In genomic region chr8:106063046-106063445, GRCm38 (mm10) we compare ENCODE assay signal across 25 mouse cellular contexts. TPM values are rescaled to one million over a fixed set of nuclear protein-coding genes. Genes with fewer than 3 reads are reported as not detected.
A peak's percentile ranks its signal among the peaks of the same experiment; 100 is the strongest.
DNase-seq lines count a peak whose midpoint lies in the region; ATAC-seq and TF ChIP-seq lines count a peak whose summit lies in the region.
"Had no signal": no experiment of that assay in that cellular context is flagged by ENCODE, and none has a peak within 500 bp of the region (broad histone marks: within the 10 kb centered on the region; RNA-seq: fewer than 3 reads in every experiment).

No protein-coding gene starts in this region.

- TF ChIP-seq RAD21 in MEL (IDR thresholded peaks at IDR 0.05; ENCODE audit: low read depth, low read length), result no peak

- WGBS in intestine, embryonic 16.5 days, result 96% methylated on average over 7 of the region's 7 CpGs
- WGBS in intestine, embryonic 15.5 days, result 95% methylated on average over 7 of the region's 7 CpGs
- WGBS in liver, embryonic 15.5 days (ENCODE audit: insufficient replicate concordance), result 42% methylated on average over 7 of the region's 7 CpGs
- 96% methylated on average over 7 of the region's 7 CpGs for WGBS in hindbrain, embryonic 11.5 days
- 97% methylated on average over 7 of the region's 7 CpGs for WGBS in forebrain, embryonic 13.5 days

- 0 out of 2 replicates have a peak overlapping the region, but pooled peaks have one; percentile 1 for H3K4me2 ChIP-seq in intestine, embryonic 16.5 days (ENCODE audit: low read depth, low read length)
- no peak overlapping the region for H3K4me2 ChIP-seq in intestine, embryonic 15.5 days (replicated peaks)
- peak overlapping the region; percentile 76 for H3K4me2 ChIP-seq in liver, embryonic 15.5 days
- H3K4me2 ChIP-seq in hindbrain, embryonic 11.5 days (replicated peaks; ENCODE audit: low read depth, low read length), result no peak overlapping the region
- no peak overlapping the region for H3K4me2 ChIP-seq in forebrain, embryonic 13.5 days
- H3K4me2 ChIP-seq: hindbrain, embryonic 13.5 days; limb, embryonic 12.5 days; neural tube, embryonic 12.5 days had no signal

- no peak overlapping the region for H3K4me3 ChIP-seq in intestine, embryonic 16.5 days (ENCODE audit: low read length)
- no peak overlapping the region for H3K4me3 ChIP-seq in intestine, embryonic 15.5 days (replicated peaks)
- H3K4me3 ChIP-seq in MEL (ENCODE audit: control insufficient read depth in 1 of 2, insufficient read depth in 1 of 2, low read depth in 2 of 2, low read length in 2 of 2), result peak overlapping the region in 1 of 2 experiments; percentile 34; a peak in 2 of 4 replicates
- H3K4me3 ChIP-seq in liver, embryonic 15.5 days (replicated peaks), result no peak overlapping the region
- no peak overlapping the region for H3K4me3 ChIP-seq in hindbrain, embryonic 11.5 days (ENCODE audit: low read depth, low read length)
- H3K4me3 ChIP-seq in layer of hippocampus, adult 2 months, result no peak overlapping the region
- no peak overlapping the region for H3K4me3 ChIP-seq in forebrain, embryonic 13.5 days
- H3K4me3 ChIP-seq: embryonic facial prominence, embryonic 10.5 days; hindbrain, embryonic 13.5 days; limb, embryonic 12.5 days; neural tube, embryonic 12.5 days had no signal

- H3K27me3 ChIP-seq in intestine, embryonic 16.5 days (replicated peaks; ENCODE audit: control insufficient read depth, insufficient read depth, low read length), result no peaks in the 10 kb centered on the region
- no peaks in the 10 kb centered on the region for H3K27me3 ChIP-seq in intestine, embryonic 15.5 days (replicated peaks)
- H3K27me3 ChIP-seq in MEL (ENCODE audit: control insufficient read depth in 1 of 2, insufficient read depth in 2 of 2, low read length in 2 of 2), result no peaks in the 10 kb centered on the region
- H3K27me3 ChIP-seq in liver, embryonic 15.5 days, result no peaks in the 10 kb centered on the region
- no peaks in the 10 kb centered on the region for H3K27me3 ChIP-seq in hindbrain, embryonic 11.5 days (ENCODE audit: control insufficient read depth, insufficient read depth, low read length)
- H3K27me3 ChIP-seq in forebrain, embryonic 13.5 days, result no peaks in the 10 kb centered on the region
- H3K27me3 ChIP-seq: hindbrain, embryonic 13.5 days; limb, embryonic 12.5 days; neural tube, embryonic 12.5 days had no signal

- peak; percentile 35 to 40; a peak in 2 of 4 replicates for TF ChIP-seq EP300 in MEL (IDR thresholded peaks at IDR 0.05; ENCODE audit: low read depth in 1 of 2, low read length in 2 of 2)

- peak; percentile 71 for DNase-seq in MEL (ENCODE audit: low read depth, low spot score)
- no peak for DNase-seq in hindbrain, embryonic 11.5 days (ENCODE audit: low spot score)
- DNase-seq in layer of hippocampus, adult 2 months (ENCODE audit: low spot score in 2 of 2), result no peak
- DNase-seq: adrenal gland, adult 8-10 months; cerebellum, adult 11-12 months; cerebellum, postnatal 25 days; gastrocnemius, postnatal 14 days; kidney, adult 18-20 months; kidney, postnatal 25 days; layer of hippocampus, adult 9-11 months; right cerebral cortex, postnatal 14 days had no signal

- H3K79me2 ChIP-seq in MEL (ENCODE audit: control insufficient read depth, insufficient read depth, low read length, poor library complexity), result peaks cover 69% of the 10 kb centered on the region

- no peak overlapping the region for H3K27ac ChIP-seq in intestine, embryonic 16.5 days (ENCODE audit: low read length)
- H3K27ac ChIP-seq in intestine, embryonic 15.5 days, result no peak overlapping the region
- H3K27ac ChIP-seq in MEL (ENCODE audit: control insufficient read depth, low read depth, low read length), result peak overlapping the region; percentile 8
- peak overlapping the region; percentile 46; the same call in 1 of the 2 replicates for H3K27ac ChIP-seq in liver, embryonic 15.5 days (replicated peaks)
- H3K27ac ChIP-seq in hindbrain, embryonic 11.5 days (ENCODE audit: low read depth, low read length), result no peak overlapping the region
- no peak overlapping the region for H3K27ac ChIP-seq in layer of hippocampus, adult 2 months
- H3K27ac ChIP-seq in forebrain, embryonic 13.5 days, result no peak overlapping the region
- H3K27ac ChIP-seq: embryonic facial prominence, embryonic 10.5 days; hindbrain, embryonic 13.5 days; limb, embryonic 12.5 days; neural tube, embryonic 12.5 days had no signal

- no peak overlapping the region for H3K9ac ChIP-seq in intestine, embryonic 16.5 days (ENCODE audit: low read depth, low read length)
- H3K9ac ChIP-seq in intestine, embryonic 15.5 days, result no peak overlapping the region
- H3K9ac ChIP-seq in MEL (ENCODE audit: control insufficient read depth, low read depth, low read length, poor library complexity, severe bottlenecking), result no peak overlapping the region
- H3K9ac ChIP-seq in liver, embryonic 15.5 days, result no peak overlapping the region
- H3K9ac ChIP-seq in hindbrain, embryonic 11.5 days (ENCODE audit: low read depth, low read length), result no peak overlapping the region
- no peak overlapping the region for H3K9ac ChIP-seq in forebrain, embryonic 13.5 days
- H3K9ac ChIP-seq: hindbrain, embryonic 13.5 days; limb, embryonic 12.5 days; neural tube, embryonic 12.5 days had no signal

- H3K9me3 ChIP-seq in intestine, embryonic 16.5 days (ENCODE audit: control insufficient read depth, low read length), result no peaks in the 10 kb centered on the region
- H3K9me3 ChIP-seq in intestine, embryonic 15.5 days, result no peaks in the 10 kb centered on the region
- no peaks in the 10 kb centered on the region for H3K9me3 ChIP-seq in MEL (replicated peaks; ENCODE audit: insufficient read depth, low read length)
- H3K9me3 ChIP-seq in liver, embryonic 15.5 days (replicated peaks), result no peaks in the 10 kb centered on the region
- H3K9me3 ChIP-seq in hindbrain, embryonic 11.5 days (ENCODE audit: control insufficient read depth, low read length), result no peaks in the 10 kb centered on the region
- no peaks in the 10 kb centered on the region for H3K9me3 ChIP-seq in forebrain, embryonic 13.5 days (replicated peaks)
- H3K9me3 ChIP-seq: embryonic facial prominence, embryonic 10.5 days; hindbrain, embryonic 13.5 days; limb, embryonic 12.5 days; neural tube, embryonic 12.5 days had no signal

- H3K36me3 ChIP-seq in intestine, embryonic 16.5 days (ENCODE audit: control insufficient read depth, insufficient read depth, low read length), result no peaks in the 10 kb centered on the region
- no peaks in the 10 kb centered on the region for H3K36me3 ChIP-seq in intestine, embryonic 15.5 days
- H3K36me3 ChIP-seq in MEL (ENCODE audit: control insufficient read depth in 1 of 2, insufficient read depth in 2 of 2, low read length in 2 of 2), result peaks cover 0 to 44% of the 10 kb centered on the region in 2 experiments; a peak in 2 of 4 replicates
- no peaks in the 10 kb centered on the region for H3K36me3 ChIP-seq in liver, embryonic 15.5 days (replicated peaks)
- H3K36me3 ChIP-seq in hindbrain, embryonic 11.5 days (ENCODE audit: control insufficient read depth, insufficient read depth, low read length), result no peaks in the 10 kb centered on the region
- no peaks in the 10 kb centered on the region for H3K36me3 ChIP-seq in forebrain, embryonic 13.5 days (ENCODE audit: poor library complexity, severe bottlenecking)
- H3K36me3 ChIP-seq: hindbrain, embryonic 13.5 days; neural tube, embryonic 12.5 days had no signal

- peaks cover 15% of the 10 kb centered on the region for H3K4me1 ChIP-seq in intestine, embryonic 16.5 days (ENCODE audit: control insufficient read depth, insufficient read depth, low read length)
- peaks cover 12% of the 10 kb centered on the region for H3K4me1 ChIP-seq in intestine, embryonic 15.5 days (replicated peaks)
- peaks cover 9 to 18% of the 10 kb centered on the region in 2 experiments for H3K4me1 ChIP-seq in MEL (ENCODE audit: control insufficient read depth in 1 of 2, insufficient read depth in 2 of 2, low read length in 2 of 2)
- peaks cover 43% of the 10 kb centered on the region for H3K4me1 ChIP-seq in liver, embryonic 15.5 days (replicated peaks)
- H3K4me1 ChIP-seq in hindbrain, embryonic 11.5 days (replicated peaks; ENCODE audit: control insufficient read depth, insufficient read depth, low read length), result no peaks in the 10 kb centered on the region
- H3K4me1 ChIP-seq in forebrain, embryonic 13.5 days, result peaks cover 32% of the 10 kb centered on the region

- TF ChIP-seq POLR2A in MEL (IDR thresholded peaks at IDR 0.05; ENCODE audit: control insufficient read depth in 1 of 2, insufficient read depth in 1 of 2, low read depth in 1 of 2, low read length in 2 of 2, poor library complexity in 1 of 2), result no peak; a peak in 1 of 4 replicates

- no peak for TF ChIP-seq CTCF in MEL (IDR thresholded peaks at IDR 0.05 in 2 of 3, conservative IDR thresholded peaks at IDR 0.05 in 1 of 3; ENCODE audit: control insufficient read depth in 1 of 3, insufficient read depth in 1 of 3, low read depth in 2 of 3, low read length in 3 of 3, poor library complexity in 1 of 3, severe bottlenecking in 1 of 3)
- no peak for TF ChIP-seq CTCF in layer of hippocampus, adult 2 months (conservative IDR thresholded peaks at IDR 0.05)

- no peak for ATAC-seq in intestine, embryonic 16.5 days
- no peak for ATAC-seq in intestine, embryonic 15.5 days
- no peak for ATAC-seq in liver, embryonic 15.5 days (ENCODE audit: insufficient read depth)
- peak; percentile 25; the same call in 1 of the 2 replicates for ATAC-seq in neutrophil, adult 5-6 weeks (ENCODE audit: extremely low read depth, insufficient number of reproducible peaks, low FRiP score, poor library complexity, severe bottlenecking)
- ATAC-seq in hindbrain, embryonic 11.5 days (ENCODE audit: low FRiP score), result no peak
- ATAC-seq in forebrain, embryonic 13.5 days, result no peak

RNA-seq across cellular contexts. Expression of gene Nfatc3, which starts 4.4 kb away (rescaled TPM):
- polyA plus RNA-seq in intestine, embryonic 16.5 days (2015; fragmentation: Nextera tagmentation; extraction: Ambion mirVana), result 4.0 and 4.5 TPM in 2 replicates
- 6.0 and 6.2 TPM in 2 replicates for polyA plus RNA-seq in intestine, embryonic 15.5 days (2015; fragmentation: Nextera tagmentation; extraction: Ambion mirVana)
- 14.4 and 16.9 TPM in 2 replicates for total RNA-seq in MEL (2012; rRNA removed)
- polyA plus RNA-seq in MEL (2012; ENCODE audit: insufficient read depth in 1 of 2, insufficient read length in 2 of 2, low read depth in 1 of 2, low replicate concordance in 2 of 2, missing spikeins in 1 of 2), result 10 to 100 TPM; 50.2 to 59.3 TPM
- 2.6 and 3.0 TPM in 2 replicates for polyA plus RNA-seq in liver, embryonic 15.5 days (2015; fragmentation: Nextera tagmentation; extraction: Ambion mirVana)
- 104 and 107 TPM in 2 replicates for total RNA-seq in neutrophil, adult 5-6 weeks (2017)
- polyA plus RNA-seq in hindbrain, embryonic 11.5 days (2014; fragmentation: Nextera tagmentation; extraction: Ambion mirVana), result 4.2 and 8.1 TPM in 2 replicates
- 10 to 100 TPM; 12.4 to 12.7 TPM for total RNA-seq in layer of hippocampus, adult 2 months (2021)
- polyA plus RNA-seq in forebrain, embryonic 13.5 days (2015; fragmentation: Nextera tagmentation; extraction: Ambion mirVana), result 5.2 TPM in 2 replicates

RNA-seq across cellular contexts. Expression of gene Ddx28, which starts 51.4 kb away (rescaled TPM):
- 13.7 and 15.1 TPM in 2 replicates for polyA plus RNA-seq in intestine, embryonic 16.5 days (2015; fragmentation: Nextera tagmentation; extraction: Ambion mirVana)
- polyA plus RNA-seq in intestine, embryonic 15.5 days (2015; fragmentation: Nextera tagmentation; extraction: Ambion mirVana), result 14.2 and 15.5 TPM in 2 replicates
- total RNA-seq in MEL (2012; rRNA removed), result 23.4 and 29.9 TPM in 2 replicates
- 10 to 100 TPM in 1 of 2 experiments, not detected in 1; 21.8 TPM for polyA plus RNA-seq in MEL (2012; ENCODE audit: insufficient read depth in 1 of 2, insufficient read length in 2 of 2, low read depth in 1 of 2, low replicate concordance in 2 of 2, missing spikeins in 1 of 2)
- 9.8 and 10.0 TPM in 2 replicates for polyA plus RNA-seq in liver, embryonic 15.5 days (2015; fragmentation: Nextera tagmentation; extraction: Ambion mirVana)
- total RNA-seq in neutrophil, adult 5-6 weeks (2017), result 7.2 and 7.7 TPM in 2 replicates
- polyA plus RNA-seq in hindbrain, embryonic 11.5 days (2014; fragmentation: Nextera tagmentation; extraction: Ambion mirVana), result 21.2 and 21.3 TPM in 2 replicates
- 10 to 100 TPM; 12.4 to 14.0 TPM for total RNA-seq in layer of hippocampus, adult 2 months (2021)
- polyA plus RNA-seq in forebrain, embryonic 13.5 days (2015; fragmentation: Nextera tagmentation; extraction: Ambion mirVana), result 19.7 and 20.1 TPM in 2 replicates

RNA-seq across cellular contexts. Expression of gene Dpep2nb, which starts 57.3 kb away (rescaled TPM):
- 0.12 TPM in 1 of 2 replicates, not detected in the other for polyA plus RNA-seq in intestine, embryonic 16.5 days (2015; fragmentation: Nextera tagmentation; extraction: Ambion mirVana)
- polyA plus RNA-seq in intestine, embryonic 15.5 days (2015; fragmentation: Nextera tagmentation; extraction: Ambion mirVana), result not detected in 2 replicates
- total RNA-seq in MEL (2012; rRNA removed), result not detected in 2 replicates
- under 1 TPM in 1 of 2 experiments, not detected in 1; 0.14 TPM for polyA plus RNA-seq in MEL (2012; ENCODE audit: insufficient read depth in 1 of 2, insufficient read length in 2 of 2, low read depth in 1 of 2, low replicate concordance in 2 of 2, missing spikeins in 1 of 2)
- polyA plus RNA-seq in liver, embryonic 15.5 days (2015; fragmentation: Nextera tagmentation; extraction: Ambion mirVana), result not detected in 2 replicates
- total RNA-seq in neutrophil, adult 5-6 weeks (2017), result not detected in 2 replicates
- polyA plus RNA-seq in hindbrain, embryonic 11.5 days (2014; fragmentation: Nextera tagmentation; extraction: Ambion mirVana), result 0.15 TPM in 1 of 2 replicates, not detected in the other
- total RNA-seq in layer of hippocampus, adult 2 months (2021), result not detected
- not detected in 2 replicates for polyA plus RNA-seq in forebrain, embryonic 13.5 days (2015; fragmentation: Nextera tagmentation; extraction: Ambion mirVana)
- total RNA-seq: adrenal gland, adult 8-10 months; gastrocnemius, postnatal 14 days; heart, adult 8-10 months; megakaryocyte-erythroid progenitor cell, adult 5-6 weeks; midbrain, postnatal 0 days had no signal
- polyA plus RNA-seq: brain, embryonic 14.5 days; embryonic facial prominence, embryonic 10.5 days; hindbrain, embryonic 13.5 days; limb, embryonic 12.5 days; lung, embryonic 16.5 days; midbrain, postnatal 0 days; neural tube, embryonic 12.5 days had no signal

Comparison
In these comparisons a context has a peak if more than half of its experiments do, and no peak if none do; other contexts are left out.
1. H3K4me2 ChIP-seq: peak in intestine, embryonic 16.5 days (single experiment) and liver, embryonic 15.5 days (single experiment); none in intestine, embryonic 15.5 days (single experiment), hindbrain, embryonic 11.5 days (single experiment) and forebrain, embryonic 13.5 days (single experiment).
2. H3K27ac ChIP-seq: peak in MEL (single experiment) and liver, embryonic 15.5 days (single experiment); none in intestine, embryonic 16.5 days (single experiment), intestine, embryonic 15.5 days (single experiment), hindbrain, embryonic 11.5 days (single experiment), layer of hippocampus, adult 2 months (single experiment) and forebrain, embryonic 13.5 days (single experiment).